Mouse (Mus musculus): ENCODE data around the gene Drg1.
A peak's percentile ranks its signal among the peaks of the same experiment; 100 is the strongest.

Drg1 gene

DNA sequence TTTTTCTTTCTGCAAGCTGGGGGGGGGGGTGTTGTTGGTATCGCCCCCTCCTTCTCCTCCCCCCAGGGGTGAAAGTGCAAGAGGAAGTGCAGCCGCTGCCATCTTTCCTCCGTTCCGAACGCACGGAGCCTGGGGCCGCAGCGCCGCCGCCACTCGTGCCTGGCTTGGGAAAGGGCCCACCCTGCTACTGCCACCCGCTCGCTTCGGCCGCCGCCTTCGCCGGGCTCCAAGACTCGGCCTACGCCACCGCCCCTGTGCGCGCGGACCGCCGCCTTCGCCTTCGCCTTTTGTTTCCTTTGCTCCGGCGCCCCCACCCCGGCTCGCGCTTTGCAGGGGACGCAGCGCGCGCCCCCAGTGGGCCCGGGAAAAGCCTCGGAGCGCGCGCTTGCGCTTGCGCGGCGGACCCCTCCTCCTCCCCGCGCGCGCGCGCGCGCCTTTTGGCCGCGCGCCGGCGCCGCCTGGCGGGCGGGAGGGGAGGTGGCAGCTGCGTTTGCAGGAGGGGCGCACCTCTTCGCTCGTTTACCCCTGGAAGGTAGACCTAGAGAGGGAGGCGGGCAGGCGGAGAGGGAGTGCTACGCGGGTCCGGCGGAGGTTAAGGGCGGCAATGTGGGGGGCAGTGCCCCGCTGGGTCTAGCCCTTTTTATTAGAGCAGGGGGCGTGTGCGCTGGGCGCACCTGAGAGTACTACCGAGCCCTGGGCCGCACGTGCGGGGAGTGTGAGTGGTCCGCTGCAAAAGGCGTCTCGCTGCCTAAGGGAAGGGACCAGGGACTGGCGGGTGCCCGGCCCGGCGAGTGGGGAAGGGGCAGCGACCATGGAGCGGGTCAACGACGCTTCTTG lies 23.8 kb upstream of the Drg1 start:
- peak; percentile 82 for DNase-seq (ENCODE audit: low read depth, low spot score)

DNA sequence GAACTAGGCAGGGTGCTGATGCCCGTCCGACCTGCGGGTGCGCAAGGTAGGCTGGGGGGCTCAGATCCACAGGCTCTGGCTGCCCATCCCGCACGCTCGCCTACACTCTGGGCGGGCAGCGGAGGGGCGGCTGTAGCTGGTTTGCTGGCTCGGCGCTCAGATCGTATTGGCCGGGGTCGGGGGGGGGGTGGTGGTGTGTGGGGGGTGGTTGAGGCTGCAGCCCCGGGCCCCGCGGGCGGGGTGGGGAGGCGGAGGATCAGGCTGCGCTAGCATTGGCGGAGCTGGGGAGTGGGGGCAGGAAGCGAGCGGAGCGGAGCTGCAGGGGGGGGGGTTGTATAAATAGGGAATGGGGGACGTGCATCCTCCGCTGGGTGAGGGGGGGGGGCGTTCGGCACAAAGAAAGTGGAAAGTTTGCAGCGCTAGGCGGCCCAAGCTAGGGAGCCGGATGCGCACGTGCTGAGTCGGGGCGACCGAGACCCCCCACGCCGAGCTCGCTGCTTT lies 23.1 kb upstream of the Drg1 start:
- peak; percentile 68 for DNase-seq (ENCODE audit: low read depth, low spot score)

DNA sequence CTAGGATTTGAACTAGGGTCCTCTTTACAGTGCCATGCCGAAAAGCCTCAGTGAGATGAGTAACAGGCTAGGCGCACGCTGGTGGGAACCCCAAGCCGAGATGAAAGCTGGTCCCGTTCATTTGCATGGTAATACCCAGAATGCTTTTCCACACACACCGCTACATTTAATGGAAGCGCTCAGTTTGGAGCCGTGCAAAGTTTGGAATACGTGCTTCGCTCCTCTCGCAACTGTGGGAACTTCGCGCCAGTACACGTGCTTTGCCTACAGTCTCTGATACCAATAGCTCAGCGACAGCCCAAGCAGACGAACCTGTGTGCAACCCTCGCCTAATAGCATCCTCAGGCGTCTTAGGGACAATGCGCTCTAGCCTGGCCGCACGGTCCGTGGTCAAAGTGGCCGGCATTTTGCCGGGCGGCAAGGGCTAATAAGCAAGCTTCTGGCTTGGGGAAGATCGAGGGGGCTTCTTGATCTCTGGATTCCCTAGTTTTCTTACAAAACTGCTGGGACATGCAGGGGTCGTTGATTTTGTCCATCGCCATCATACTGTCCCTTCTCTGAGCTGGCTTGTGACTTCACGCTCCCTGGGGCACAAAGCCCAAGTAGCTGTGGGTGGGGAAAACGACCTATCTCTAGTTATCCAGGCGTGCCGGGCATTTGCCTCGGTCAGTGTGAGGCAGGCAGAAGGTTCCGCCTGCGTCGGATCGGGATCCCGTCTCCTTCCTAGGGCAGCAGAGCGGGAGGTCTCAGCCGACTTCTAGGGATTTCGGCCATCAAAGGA lies 22.5 kb upstream of the Drg1 start, which contains the start of gene Patz1:
Patz1 (plus strand) TSS at position 354 of the 781 bp plus-strand sequence.
- DNase-seq (ENCODE audit: low read depth, low spot score): no peak

DNA sequence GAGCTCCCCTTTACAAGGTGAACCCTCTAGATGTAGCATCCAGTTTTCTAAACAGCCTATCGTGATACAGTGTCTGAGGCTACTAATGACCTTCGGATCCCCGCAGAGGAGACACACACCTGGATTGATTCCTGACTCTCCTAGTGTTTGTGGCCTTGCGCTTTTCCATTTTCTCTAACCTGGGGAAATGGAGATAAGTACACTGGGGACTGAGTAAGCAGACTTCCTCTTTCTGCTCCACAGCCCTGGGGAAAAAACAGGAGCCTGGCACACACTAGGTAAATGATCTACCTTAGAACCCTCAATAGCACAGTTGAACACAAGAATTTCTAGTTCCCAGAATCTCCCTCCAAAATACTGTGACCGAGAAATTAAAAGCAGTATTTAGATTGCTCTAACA lies 21.7 kb upstream of the Drg1 start:
- DNase-seq (ENCODE audit: low read depth, low spot score): no peak

DNA sequence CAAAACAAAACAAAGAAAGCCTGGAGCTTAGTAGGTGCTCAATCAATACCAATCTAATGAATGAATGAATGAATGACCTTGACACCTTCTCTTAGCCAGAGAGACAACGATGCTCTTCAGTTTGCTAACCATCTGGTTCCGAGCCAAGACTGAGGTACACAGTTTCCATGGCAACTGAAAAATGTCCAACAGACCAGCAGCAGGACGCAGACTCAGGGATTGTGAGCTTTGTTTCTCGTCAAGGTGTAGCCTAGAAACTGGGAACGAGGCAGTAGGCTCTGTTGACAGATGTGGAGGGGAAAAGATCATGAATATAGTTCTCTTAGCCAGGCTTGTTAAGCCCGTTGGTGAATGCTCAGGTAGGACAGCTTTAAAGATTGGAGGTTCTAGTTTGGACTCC lies 20.9 kb upstream of the Drg1 start:
- DNase-seq (ENCODE audit: low read depth, low spot score): no peak

DNA sequence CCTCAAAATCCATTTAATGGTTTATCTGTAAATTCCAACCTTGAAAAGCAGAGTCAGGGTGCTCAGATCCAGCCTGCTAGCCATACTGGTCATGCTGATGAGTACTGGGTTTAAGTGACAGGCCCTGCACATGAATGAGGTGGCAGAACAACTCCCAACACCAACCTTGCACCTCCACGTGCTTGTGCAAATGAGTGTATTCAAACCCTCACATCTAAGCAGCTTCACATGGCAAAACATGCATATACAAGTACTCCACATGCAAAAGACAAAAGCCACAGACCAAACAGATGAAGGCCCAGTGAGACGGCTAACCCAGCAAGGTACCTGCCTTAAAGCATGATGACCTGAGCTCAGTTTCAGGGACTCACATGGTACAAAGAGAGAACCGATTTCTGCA lies 19.7 kb upstream of the Drg1 start:
- DNase-seq (ENCODE audit: low read depth, low spot score): no peak

DNA sequence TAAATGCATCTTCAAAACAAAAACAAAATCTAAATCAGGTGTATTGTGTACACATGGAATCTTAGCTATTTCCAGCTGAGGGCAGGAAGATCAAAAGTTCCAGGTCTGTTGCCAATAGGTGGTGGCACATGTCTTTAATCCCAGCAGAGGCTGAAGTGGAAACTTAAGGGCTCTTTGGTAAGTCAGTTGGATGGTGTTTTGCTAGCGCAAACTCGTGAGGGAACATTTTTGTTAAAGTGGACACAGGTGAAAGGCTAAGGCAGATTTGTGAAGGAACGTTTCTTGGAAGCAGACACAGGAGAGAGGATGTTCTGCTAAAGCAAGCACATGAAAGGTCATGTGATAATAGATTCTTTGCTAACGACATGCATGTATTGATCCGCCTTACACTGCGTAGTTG lies 17.4 kb upstream of the Drg1 start:
- DNase-seq (ENCODE audit: low read depth, low spot score): no peak

DNA sequence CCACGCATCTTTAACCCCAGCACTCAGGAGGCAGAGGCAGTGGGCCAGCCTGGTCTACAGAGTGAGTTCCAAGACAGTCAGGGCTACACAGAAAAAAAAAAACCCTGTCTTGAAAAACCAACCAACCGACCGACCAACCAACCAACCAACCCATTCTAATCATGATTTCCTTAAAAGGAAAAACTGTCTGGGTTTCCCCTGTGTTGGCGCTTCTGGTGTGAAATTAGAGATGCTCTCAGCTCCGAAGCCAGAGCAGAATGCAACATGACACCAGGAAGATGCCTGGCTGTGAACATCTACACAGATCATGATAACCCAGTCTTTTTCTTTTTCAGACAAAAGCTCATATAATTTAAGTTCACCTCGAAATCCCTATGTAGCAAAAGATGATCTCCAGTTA lies 16.7 kb upstream of the Drg1 start:
- no peak for DNase-seq (ENCODE audit: low read depth, low spot score)

DNA sequence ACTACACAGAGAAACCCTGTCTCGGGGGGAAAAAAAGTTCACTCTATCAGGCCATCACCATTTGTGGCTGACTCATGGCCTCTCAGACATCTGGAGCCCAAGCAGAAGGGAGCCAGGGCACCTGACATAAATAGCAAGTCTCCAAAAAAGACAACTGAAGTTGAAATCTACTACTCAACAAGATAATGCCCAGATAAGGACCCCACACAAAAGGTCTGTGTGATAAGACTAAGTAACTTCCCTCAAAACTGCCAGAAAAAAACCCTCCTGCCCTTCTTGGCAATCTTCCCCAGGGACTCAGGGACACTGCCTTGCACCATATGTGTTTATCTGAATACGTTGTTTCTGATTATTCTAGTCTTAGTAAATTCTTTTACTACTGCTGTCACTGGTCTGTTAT lies 13.5 kb upstream of the Drg1 start:
- DNase-seq (ENCODE audit: low read depth, low spot score): no peak

DNA sequence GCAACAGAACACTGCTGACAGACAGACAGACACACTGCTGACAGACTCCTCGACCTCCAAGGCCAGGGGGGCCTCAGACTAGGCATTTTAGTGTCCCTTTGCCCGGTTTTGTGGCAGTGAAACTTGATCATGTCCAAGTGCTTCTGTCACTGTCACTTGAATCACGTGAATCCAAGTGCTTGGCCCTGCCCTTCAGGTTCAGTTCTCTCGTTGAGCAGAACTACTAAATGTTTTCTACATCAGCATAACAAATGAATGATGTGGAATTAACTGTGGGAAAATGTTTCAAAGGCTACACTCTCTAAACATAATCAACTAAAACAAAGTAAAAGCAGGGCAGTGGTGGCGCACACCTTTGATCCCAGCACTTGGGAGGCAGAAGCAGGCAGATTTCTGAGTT lies 12.1 kb upstream of the Drg1 start:
- no peak for DNase-seq (ENCODE audit: low read depth, low spot score)

DNA sequence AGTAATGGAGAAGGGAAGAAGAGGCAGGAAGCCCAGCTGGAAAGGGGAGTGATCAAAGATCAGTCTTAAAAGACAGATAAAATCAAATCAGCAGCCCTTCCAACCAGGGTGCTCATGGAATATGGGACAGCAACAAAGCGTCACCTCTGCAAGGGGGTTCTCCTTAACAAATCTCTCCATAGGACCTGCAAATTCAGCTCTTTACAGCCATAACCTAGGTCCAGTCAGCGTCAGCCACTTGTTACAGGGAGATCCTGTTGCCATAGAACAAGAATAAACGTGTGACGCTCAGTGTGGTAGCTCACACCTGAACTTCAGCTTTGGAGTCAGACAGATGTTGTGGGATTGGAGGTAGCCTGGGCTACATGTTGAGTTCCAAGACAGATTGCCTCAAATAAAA lies 3.0 kb upstream of the Drg1 start:
- no peak for DNase-seq (ENCODE audit: low read depth, low spot score)

DNA sequence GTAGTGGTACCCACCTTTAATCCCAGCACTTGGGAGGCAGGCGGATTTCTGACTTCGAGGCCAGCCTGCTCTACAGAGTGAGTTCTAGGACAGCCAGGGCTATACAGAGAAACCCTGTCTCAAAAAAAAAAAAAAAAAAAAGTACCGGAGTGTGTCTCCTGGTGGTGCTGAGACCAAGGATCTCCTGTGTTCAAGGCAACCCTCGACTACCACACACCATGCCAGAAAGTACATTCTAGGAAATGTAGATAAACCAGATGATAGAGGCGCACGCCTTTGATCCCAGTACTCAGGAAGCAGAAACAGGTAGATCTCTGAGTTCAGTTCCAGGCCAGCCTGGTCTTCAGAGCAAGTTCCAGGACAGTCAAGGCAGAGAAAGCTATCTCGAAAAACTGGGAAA lies 918 bp upstream of the Drg1 start:
- no peak for DNase-seq (ENCODE audit: low read depth, low spot score)

DNA sequence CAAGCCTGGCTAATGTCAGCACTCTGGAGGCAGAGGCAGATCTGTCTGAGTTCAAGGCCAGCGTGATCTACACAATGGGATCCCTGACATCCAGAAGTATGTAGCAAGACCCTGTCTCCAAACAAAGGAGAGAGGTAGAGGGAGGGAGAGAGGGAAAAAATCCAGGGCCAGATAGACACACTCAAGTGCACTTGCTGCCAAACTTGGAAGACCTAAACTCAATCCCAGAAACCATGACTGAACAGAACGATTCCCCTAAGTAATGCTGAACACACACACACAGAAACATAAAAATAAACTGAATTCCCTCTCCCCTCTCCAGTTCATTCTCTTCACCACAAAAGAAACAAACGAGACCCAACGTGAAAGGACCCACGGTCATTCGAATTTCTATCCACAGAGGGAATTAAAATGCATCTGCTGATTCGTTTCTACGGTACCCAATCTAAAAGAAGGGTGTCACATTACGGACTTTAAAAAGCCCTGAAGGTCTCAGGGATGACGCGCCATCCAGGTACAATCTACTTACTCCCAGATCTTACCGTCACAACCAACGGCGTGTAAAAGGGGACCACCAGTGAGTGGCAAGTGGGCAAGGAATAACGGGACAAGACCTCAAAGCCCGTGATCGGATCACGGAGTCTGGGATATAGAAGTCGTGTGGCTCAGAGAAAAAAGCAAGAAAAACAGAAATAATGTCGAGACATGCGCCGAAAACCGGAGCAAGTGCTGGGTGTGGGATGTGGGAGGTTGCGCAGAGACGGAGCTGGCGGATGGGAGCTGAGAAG lies 730 bp downstream of the Drg1 start:
- no peak for DNase-seq (ENCODE audit: low read depth, low spot score)

DNA sequence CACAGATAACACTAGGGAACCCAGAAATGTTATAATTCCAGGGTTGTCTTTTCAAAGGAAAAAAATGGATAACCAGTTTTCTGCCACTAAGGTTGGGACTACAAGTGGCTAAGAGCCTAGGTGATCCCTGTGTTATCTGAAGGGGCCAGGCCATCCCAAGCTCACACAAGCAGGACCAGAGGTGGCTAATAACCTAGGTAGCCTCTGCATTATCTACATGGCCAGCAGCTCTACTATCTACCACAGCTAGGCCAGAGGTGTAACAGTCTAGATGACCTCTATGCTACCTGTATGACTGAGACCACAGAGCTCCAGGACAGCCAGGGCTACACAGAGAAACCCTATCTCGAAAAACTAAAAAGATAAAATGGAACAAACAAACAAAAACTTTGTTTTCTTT lies 6.7 kb downstream of the Drg1 start:
- no peak for DNase-seq (ENCODE audit: low read depth, low spot score)

DNA sequence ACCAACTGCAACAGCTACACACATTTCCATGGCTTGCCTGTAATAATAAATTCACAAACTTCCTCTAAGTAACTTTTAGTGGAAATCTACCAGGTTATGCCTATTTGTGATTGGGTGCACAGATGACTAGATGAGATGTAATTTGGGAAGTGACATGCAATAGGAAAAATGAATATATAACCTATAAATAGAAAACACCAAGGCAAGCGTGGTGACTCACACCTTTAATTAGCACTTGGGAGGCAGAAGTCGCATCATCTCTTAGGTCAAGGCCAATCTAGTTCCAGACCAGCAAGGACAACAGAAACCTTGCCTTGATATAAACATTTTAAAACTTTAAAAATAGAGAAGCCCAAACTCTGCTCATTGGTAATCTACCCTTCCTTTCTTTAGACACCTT lies 18.8 kb downstream of the Drg1 start:
- no peak for DNase-seq (ENCODE audit: low read depth, low spot score)

DNA sequence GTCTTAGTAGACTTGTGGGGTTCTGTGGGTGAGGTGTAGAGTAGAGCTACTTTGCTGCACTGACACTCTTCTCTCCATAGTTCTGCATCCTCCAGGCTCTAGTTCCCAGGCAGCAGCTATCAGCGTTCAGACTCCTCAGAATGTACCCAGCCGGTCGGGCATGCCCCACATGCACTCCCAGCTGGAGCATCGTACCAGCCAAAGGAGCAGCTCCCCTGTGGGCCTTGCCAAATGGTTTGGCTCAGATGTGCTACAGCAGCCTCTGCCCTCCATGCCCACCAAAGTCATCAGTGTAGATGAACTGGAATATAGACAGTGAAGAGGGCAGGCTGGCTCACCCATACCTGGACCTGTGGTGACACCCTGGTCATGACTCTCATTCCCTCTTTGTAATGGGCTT lies 22.4 kb downstream of the Drg1 start:
- DNase-seq (ENCODE audit: low read depth, low spot score): no peak

DNA sequence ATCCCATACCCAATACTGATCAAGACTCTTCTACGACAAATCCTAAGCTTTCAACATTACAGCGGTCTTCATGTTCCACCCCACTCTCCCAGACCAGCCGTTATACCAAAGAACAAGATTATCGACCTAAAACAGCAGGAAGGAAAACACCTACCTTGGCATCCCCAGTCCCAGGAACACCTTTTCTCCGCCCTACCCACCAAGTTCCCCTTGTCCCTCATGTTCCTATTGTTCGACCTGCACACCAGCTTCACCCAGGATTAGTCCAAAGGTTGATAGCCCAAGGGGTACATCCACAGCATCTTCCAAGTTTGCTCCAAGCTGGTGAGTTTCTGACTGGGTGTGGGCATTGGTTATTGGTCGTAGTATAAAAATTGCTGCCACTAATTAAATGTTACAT lies 23.8 kb downstream of the Drg1 start:
- DNase-seq (ENCODE audit: low read depth, low spot score): no peak

DNA sequence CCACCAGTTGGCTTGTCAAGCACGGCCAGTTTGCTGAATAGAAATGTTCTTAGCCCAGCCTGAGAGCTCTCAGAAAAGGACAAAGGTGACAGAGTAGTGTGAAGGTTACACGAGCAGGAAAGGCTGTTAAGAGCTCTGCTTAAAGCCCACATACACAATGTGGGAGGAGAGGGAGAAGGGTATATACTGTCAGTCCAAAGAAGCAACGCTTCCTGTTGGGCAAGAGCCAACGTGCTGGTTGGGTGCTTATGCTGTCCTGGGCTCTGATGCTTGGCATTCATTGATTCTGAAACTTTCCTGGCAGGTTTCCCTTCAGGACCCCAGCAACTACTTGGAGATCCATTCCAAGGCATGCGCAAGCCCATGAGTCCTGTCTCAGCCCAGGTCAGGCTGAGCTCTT lies 30.9 kb downstream of the Drg1 start:
- DNase-seq (ENCODE audit: low read depth, low spot score): no peak

DNA sequence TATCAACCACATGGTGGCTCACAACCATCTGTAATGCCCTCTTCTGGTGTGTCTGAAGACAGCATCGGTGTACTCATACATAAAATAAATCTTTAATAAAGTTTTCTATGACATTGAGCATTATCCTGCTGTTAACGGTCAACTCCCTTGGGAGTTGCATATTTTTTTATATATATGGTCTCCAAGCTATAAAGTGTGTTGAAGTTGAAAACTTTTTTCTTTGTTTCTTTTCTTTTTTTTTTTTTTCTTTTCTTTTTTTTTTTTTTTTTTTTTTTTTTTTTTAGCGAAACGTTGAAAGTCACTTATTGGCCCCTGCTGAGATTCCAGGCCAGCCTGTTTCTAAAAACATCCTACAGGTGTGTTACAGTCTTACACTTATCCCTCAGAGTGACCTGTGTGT lies 32.5 kb downstream of the Drg1 start:
- DNase-seq (ENCODE audit: low read depth, low spot score): no peak

DNA sequence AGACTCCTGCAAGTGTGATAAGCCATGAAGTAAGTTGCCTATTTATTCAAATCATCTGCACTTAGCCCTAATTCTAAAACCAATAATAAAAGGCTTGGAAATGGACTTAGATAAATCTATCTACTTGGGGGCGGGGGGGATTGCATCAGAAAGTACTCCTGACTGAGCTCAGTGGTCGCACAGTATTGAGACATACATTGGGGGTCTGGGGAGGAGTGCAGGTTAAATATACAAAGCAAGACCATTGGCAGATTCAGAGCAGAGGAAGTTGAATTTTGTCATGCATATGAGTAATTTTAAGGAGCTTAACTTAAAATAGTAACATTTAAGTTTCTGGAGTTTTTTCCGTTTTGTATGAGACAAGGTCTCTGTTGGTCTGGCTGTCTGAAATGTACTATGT lies 34.0 kb downstream of the Drg1 start:
- no peak for DNase-seq (ENCODE audit: low read depth, low spot score)

DNA sequence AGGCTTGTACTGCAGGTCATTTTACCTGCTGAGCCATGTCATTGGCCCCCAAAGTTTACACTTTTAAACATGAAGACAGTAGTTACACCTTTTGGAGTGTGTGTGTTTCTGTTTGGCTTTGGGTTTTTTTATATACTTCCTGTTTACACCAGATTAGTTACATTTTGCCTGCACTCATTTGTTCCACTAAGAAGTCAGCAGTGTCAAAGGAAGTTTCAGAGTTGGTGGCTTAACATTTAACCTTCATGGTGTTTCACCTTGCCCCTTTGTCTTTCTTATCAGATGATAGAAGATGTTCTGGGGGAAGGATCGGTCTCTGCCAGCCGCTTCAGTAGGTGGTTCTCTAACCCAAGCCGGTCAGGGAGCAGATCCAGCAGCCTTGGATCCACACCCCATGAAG lies 39.1 kb downstream of the Drg1 start:
- DNase-seq (ENCODE audit: low read depth, low spot score): no peak

DNA sequence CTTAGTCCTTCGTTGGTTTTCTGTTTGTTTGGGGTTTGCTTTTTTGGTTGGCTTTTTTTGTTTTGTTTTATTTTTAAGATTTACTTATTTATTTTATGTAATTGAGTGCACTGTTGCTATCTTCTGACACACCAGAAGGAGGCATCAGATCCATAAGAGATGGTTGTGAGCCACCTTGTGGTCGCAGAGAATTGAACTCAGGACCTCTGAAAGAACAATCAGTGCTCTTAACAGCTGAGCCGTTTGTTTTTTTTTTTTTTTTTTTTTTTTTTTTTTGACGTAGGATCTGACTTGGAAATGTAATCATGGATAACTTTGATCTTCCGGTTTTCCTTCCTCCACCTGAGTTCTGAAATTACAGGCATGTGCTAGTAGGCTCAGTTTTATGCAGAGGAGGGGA lies 43.1 kb downstream of the Drg1 start:
- DNase-seq (ENCODE audit: low read depth, low spot score): no peak
